Mouse (Mus musculus): Measurements from ENCODE around the gene Olfr414.

Olfr414 gene

GRCm38 (mm10) chr1:174423764-174424163 lies at the start of gene Olfr414:
Olfr414 (plus strand) TSS chr1:174424064.
- no peak for DNase-seq (ENCODE audit: low spot score)

- no peak for DNase-seq (ENCODE audit: low spot score)
Observed at GRCm38 (mm10) chr1:174390746-174391145, 33.1 kb upstream of the Olfr414 start, which contains the start of gene Olfr248. Olfr248 (plus strand) TSS chr1:174391046.

GRCm38 (mm10) chr1:174422959-174423358 lies 905 bp upstream of the Olfr414 start:
- no peak for DNase-seq (ENCODE audit: low spot score)

GRCm38 (mm10) chr1:174426180-174426986 lies 2.5 kb downstream of the Olfr414 start:
- DNase-seq (ENCODE audit: low spot score) = no peak

GRCm38 (mm10) chr1:174427402-174427801 lies 3.5 kb downstream of the Olfr414 start:
- no peak for DNase-seq (ENCODE audit: low spot score)

GRCm38 (mm10) chr1:174428407-174428806 lies 4.5 kb downstream of the Olfr414 start:
- no peak for DNase-seq (ENCODE audit: low spot score)

GRCm38 (mm10) chr1:174434121-174434520 lies 10.3 kb downstream of the Olfr414 start:
- DNase-seq (ENCODE audit: low spot score) = no peak

- no peak for DNase-seq (ENCODE audit: low spot score)
Observed at GRCm38 (mm10) chr1:174441782-174442181, 17.9 kb downstream of the Olfr414 start, which contains the start of gene Olfr220. Olfr220 (plus strand) TSS chr1:174442082.

GRCm38 (mm10) chr1:174455100-174455499 lies 31.2 kb downstream of the Olfr414 start:
- DNase-seq (ENCODE audit: low spot score) = no peak

GRCm38 (mm10) chr1:174465385-174465784 lies 41.5 kb downstream of the Olfr414 start:
- no peak for DNase-seq (ENCODE audit: low spot score)

GRCm38 (mm10) chr1:174466240-174466639 lies 42.4 kb downstream of the Olfr414 start:
- DNase-seq (ENCODE audit: low spot score) = peak; percentile 16

GRCm38 (mm10) chr1:174469736-174470135 lies 45.9 kb downstream of the Olfr414 start:
- DNase-seq (ENCODE audit: low spot score) = peak; percentile 22

GRCm38 (mm10) chr1:174482567-174482966 lies 58.7 kb downstream of the Olfr414 start:
- DNase-seq (ENCODE audit: low spot score) = no peak
